ENCODE assay signal across 8 mouse cellular contexts in genomic region chr12:69159578-69159940, GRCm38 (mm10). TPM values are rescaled to one million over a fixed set of nuclear protein-coding genes. Genes with fewer than 3 reads are reported as not detected.
DNase-seq lines count a peak whose midpoint lies in the region; ATAC-seq and TF ChIP-seq lines count a peak whose summit lies in the region.

No protein-coding gene starts in this region.

- no peak for TF ChIP-seq POLR2A in heart, adult 2 months (IDR thresholded peaks at IDR 0.05; ENCODE audit: insufficient read depth, low read depth, low read length)

- WGBS in heart, adult 2 months, result 3% methylated on average over 9 of the region's 9 CpGs
- 7% methylated on average over 9 of the region's 9 CpGs for WGBS in embryonic facial prominence, embryonic 10.5 days
- 6% methylated on average over 9 of the region's 9 CpGs for WGBS in hindbrain, embryonic 13.5 days
- 3% methylated on average over 9 of the region's 9 CpGs for whole genome bisulfite sequencing in liver, embryonic 16.5 days (ENCODE audit: insufficient replicate concordance)

- H3K4me2 ChIP-seq in hindbrain, embryonic 13.5 days, result peak overlapping the region; percentile 30
- H3K4me2 ChIP-seq in liver, embryonic 16.5 days (ENCODE audit: low read depth, low read length), result peak overlapping the region; percentile 57

- no peak overlapping the region for H3K9ac ChIP-seq in heart, adult 2 months (ENCODE audit: low read depth, low read length)
- no peak overlapping the region for H3K9ac ChIP-seq in hindbrain, embryonic 13.5 days
- H3K9ac ChIP-seq in liver, embryonic 16.5 days (ENCODE audit: low read depth, low read length), result no peak overlapping the region

- H3K9me3 ChIP-seq in E14TG2a.4 (ENCODE audit: low read length), result no peaks in the 10 kb centered on the region
- no peaks in the 10 kb centered on the region for H3K9me3 ChIP-seq in embryonic facial prominence, embryonic 10.5 days
- no peaks in the 10 kb centered on the region for H3K9me3 ChIP-seq in hindbrain, embryonic 13.5 days
- no peaks in the 10 kb centered on the region for H3K9me3 ChIP-seq in liver, embryonic 16.5 days (replicated peaks; ENCODE audit: control insufficient read depth, low read length)

- no peak overlapping the region for H3K4me3 ChIP-seq in heart, adult 2 months
- peak overlapping the region; percentile 67 for H3K4me3 ChIP-seq in E14TG2a.4 (replicated peaks; ENCODE audit: low read length)
- H3K4me3 ChIP-seq in embryonic facial prominence, embryonic 10.5 days, result peak overlapping the region; percentile 77
- H3K4me3 ChIP-seq in hindbrain, embryonic 13.5 days, result peak overlapping the region; percentile 19
- peak overlapping the region; percentile 40 for H3K4me3 ChIP-seq in liver, embryonic 16.5 days (ENCODE audit: low read depth, low read length)

- ATAC-seq in hindbrain, embryonic 13.5 days (ENCODE audit: low FRiP score), result no peak; the same call in 1 of the 2 replicates
- ATAC-seq in liver, embryonic 16.5 days (ENCODE audit: low read depth), result no peak

- H3K27ac ChIP-seq in heart, adult 2 months, result peak overlapping the region; percentile 52; the same call in 1 of the 2 replicates
- H3K27ac ChIP-seq in embryonic facial prominence, embryonic 10.5 days (replicated peaks), result no peak overlapping the region
- H3K27ac ChIP-seq in hindbrain, embryonic 13.5 days, result no peak overlapping the region
- H3K27ac ChIP-seq in liver, embryonic 16.5 days (ENCODE audit: low read length), result peak overlapping the region; percentile 64; the same call in 1 of the 2 replicates

- H3K4me1 ChIP-seq in heart, adult 2 months (ENCODE audit: control insufficient read depth, insufficient read depth, low read length), result peaks cover 3% of the 10 kb centered on the region; the same call in 1 of the 2 replicates
- peaks cover 30% of the 10 kb centered on the region for H3K4me1 ChIP-seq in E14TG2a.4 (replicated peaks; ENCODE audit: low read depth, low read length)
- H3K4me1 ChIP-seq in embryonic facial prominence, embryonic 10.5 days, result 0 out of 2 replicates have a peak, but pooled peaks cover 5% of the 10 kb centered on the region
- peaks cover 15% of the 10 kb centered on the region for H3K4me1 ChIP-seq in hindbrain, embryonic 13.5 days (replicated peaks)
- H3K4me1 ChIP-seq in liver, embryonic 16.5 days (ENCODE audit: control insufficient read depth, low read depth, low read length), result peaks cover 19% of the 10 kb centered on the region

- TF ChIP-seq CTCF in heart, adult 2 months (IDR thresholded peaks at IDR 0.05), result peak; percentile 85
- peak; percentile 92 for TF ChIP-seq CTCF in E14TG2a.4 (conservative IDR thresholded peaks at IDR 0.05; ENCODE audit: low read length)

- TF ChIP-seq EP300 in heart, adult 2 months (IDR thresholded peaks at IDR 0.05; ENCODE audit: insufficient read depth, low read depth, low read length), result no peak

- peak; percentile 28 to 36 for DNase-seq in heart, adult 2 months
- DNase-seq in heart, adult 11 months, result no peak
- peak; percentile 25 for DNase-seq in embryonic facial prominence, embryonic 10.5 days (ENCODE audit: low spot score)
- DNase-seq in retina, embryonic 14.5 days (ENCODE audit: low spot score), result peak; percentile 78
- no peak for DNase-seq in ovary, postnatal 36 days (ENCODE audit: low spot score)

- no peaks in the 10 kb centered on the region for H3K27me3 ChIP-seq in heart, adult 2 months (ENCODE audit: control insufficient read depth, insufficient read depth, low read length)
- no peaks in the 10 kb centered on the region for H3K27me3 ChIP-seq in E14TG2a.4 (ENCODE audit: insufficient read depth, low read length)
- no peaks in the 10 kb centered on the region for H3K27me3 ChIP-seq in embryonic facial prominence, embryonic 10.5 days (replicated peaks; ENCODE audit: low read depth, poor library complexity, severe bottlenecking)
- H3K27me3 ChIP-seq in hindbrain, embryonic 13.5 days, result no peaks in the 10 kb centered on the region
- H3K27me3 ChIP-seq in liver, embryonic 16.5 days (ENCODE audit: control insufficient read depth, insufficient read depth, low read depth, low read length), result no peaks in the 10 kb centered on the region

- intact Hi-C loops in heart, adult 2 months (cut with DNase I), result loop anchor here (2.0 kb wide), 1 partner anchor 25 kb away; the partner anchor contains the start of genes Mgat2 and Rpl36al

- no peaks in the 10 kb centered on the region for H3K79me2 ChIP-seq in heart, adult 2 months (replicated peaks; ENCODE audit: control insufficient read depth, insufficient read depth, low read length)

- peaks cover 16% of the 10 kb centered on the region for H3K36me3 ChIP-seq in heart, adult 2 months (ENCODE audit: control insufficient read depth, insufficient read depth, low read length)
- H3K36me3 ChIP-seq in E14TG2a.4 (ENCODE audit: insufficient read depth, low read length), result peaks cover 33% of the 10 kb centered on the region
- H3K36me3 ChIP-seq in embryonic facial prominence, embryonic 10.5 days (replicated peaks), result peaks cover 30% of the 10 kb centered on the region
- H3K36me3 ChIP-seq in hindbrain, embryonic 13.5 days, result peaks cover 24% of the 10 kb centered on the region
- peaks cover 12% of the 10 kb centered on the region for H3K36me3 ChIP-seq in liver, embryonic 16.5 days (ENCODE audit: control insufficient read depth, insufficient read depth)

RNA-seq across cellular contexts. Expression of gene Rps29, which starts 0.6 kb away (rescaled TPM):
- 1,000 to 10,000 TPM; 1,353 to 1,535 TPM for total RNA-seq in heart, adult 2 months (2021)
- 945 and 1,207 TPM in 2 replicates for polyA plus RNA-seq in heart, adult 2 months (2012; rRNA removed)
- polyA plus RNA-seq in embryonic facial prominence, embryonic 10.5 days (2016; fragmentation: Nextera tagmentation; extraction: Ambion mirVana), result 1,397 and 1,430 TPM in 2 replicates
- polyA plus RNA-seq in hindbrain, embryonic 13.5 days (2015; fragmentation: Nextera tagmentation; extraction: Ambion mirVana), result 1,307 and 1,397 TPM in 2 replicates
- polyA plus RNA-seq in liver, embryonic 16.5 days (2015; fragmentation: Nextera tagmentation; extraction: Ambion mirVana), result 948 and 1,117 TPM in 2 replicates

RNA-seq across cellular contexts. Expression of gene Lrr1, which starts 9.1 kb away (rescaled TPM):
- not detected for total RNA-seq in heart, adult 2 months (2021)
- not detected in 2 replicates for polyA plus RNA-seq in heart, adult 2 months (2012; rRNA removed)
- 29.4 and 31.2 TPM in 2 replicates for polyA plus RNA-seq in embryonic facial prominence, embryonic 10.5 days (2016; fragmentation: Nextera tagmentation; extraction: Ambion mirVana)
- 4.6 and 5.5 TPM in 2 replicates for polyA plus RNA-seq in hindbrain, embryonic 13.5 days (2015; fragmentation: Nextera tagmentation; extraction: Ambion mirVana)
- 14.1 and 18.5 TPM in 2 replicates for polyA plus RNA-seq in liver, embryonic 16.5 days (2015; fragmentation: Nextera tagmentation; extraction: Ambion mirVana)

RNA-seq across cellular contexts. Expression of gene Rpl36al, which starts 24.3 kb away (rescaled TPM):
- total RNA-seq in heart, adult 2 months (2021), result 100 to 1,000 TPM; 196 to 230 TPM
- polyA plus RNA-seq in heart, adult 2 months (2012; rRNA removed), result 91.2 and 92.2 TPM in 2 replicates
- 553 and 593 TPM in 2 replicates for polyA plus RNA-seq in embryonic facial prominence, embryonic 10.5 days (2016; fragmentation: Nextera tagmentation; extraction: Ambion mirVana)
- polyA plus RNA-seq in hindbrain, embryonic 13.5 days (2015; fragmentation: Nextera tagmentation; extraction: Ambion mirVana), result 410 and 412 TPM in 2 replicates
- polyA plus RNA-seq in liver, embryonic 16.5 days (2015; fragmentation: Nextera tagmentation; extraction: Ambion mirVana), result 402 and 452 TPM in 2 replicates

RNA-seq across cellular contexts. Expression of gene Mgat2, which starts 24.4 kb away (rescaled TPM):
- 10 to 100 TPM; 18.9 to 19.2 TPM for total RNA-seq in heart, adult 2 months (2021)
- 6.5 and 10.6 TPM in 2 replicates for polyA plus RNA-seq in heart, adult 2 months (2012; rRNA removed)
- 29.6 and 30.4 TPM in 2 replicates for polyA plus RNA-seq in embryonic facial prominence, embryonic 10.5 days (2016; fragmentation: Nextera tagmentation; extraction: Ambion mirVana)
- 32.8 and 34.1 TPM in 2 replicates for polyA plus RNA-seq in hindbrain, embryonic 13.5 days (2015; fragmentation: Nextera tagmentation; extraction: Ambion mirVana)
- 18.0 TPM in 2 replicates for polyA plus RNA-seq in liver, embryonic 16.5 days (2015; fragmentation: Nextera tagmentation; extraction: Ambion mirVana)

RNA-seq across cellular contexts. Expression of gene Gm49383, which starts 37.3 kb away (rescaled TPM):
- total RNA-seq in heart, adult 2 months (2021), result 1 to 10 TPM; 2.2 to 3.1 TPM
- polyA plus RNA-seq in heart, adult 2 months (2012; rRNA removed), result 1.00 and 2.1 TPM in 2 replicates
- 57.7 and 57.9 TPM in 2 replicates for polyA plus RNA-seq in embryonic facial prominence, embryonic 10.5 days (2016; fragmentation: Nextera tagmentation; extraction: Ambion mirVana)
- polyA plus RNA-seq in hindbrain, embryonic 13.5 days (2015; fragmentation: Nextera tagmentation; extraction: Ambion mirVana), result 16.8 and 18.8 TPM in 2 replicates
- polyA plus RNA-seq in liver, embryonic 16.5 days (2015; fragmentation: Nextera tagmentation; extraction: Ambion mirVana), result 13.8 and 15.6 TPM in 2 replicates

Comparison
In these comparisons a context has a peak if more than half of its experiments do, and no peak if none do; other contexts are left out.
1. DNase-seq: peak in heart, adult 2 months (2 of 2), embryonic facial prominence, embryonic 10.5 days (single experiment) and retina, embryonic 14.5 days (single experiment); none in heart, adult 11 months (single experiment) and ovary, postnatal 36 days (single experiment).
2. H3K27ac ChIP-seq: peak in heart, adult 2 months (single experiment) and liver, embryonic 16.5 days (single experiment); none in embryonic facial prominence, embryonic 10.5 days (single experiment) and hindbrain, embryonic 13.5 days (single experiment).